Mouse (Mus musculus): ENCODE results near the gene Mif.

GRCm38 (mm10) chr10:75834250-75834649 is 25.8 kb downstream of the Mif start:
- TF ChIP-seq CTCF (IDR thresholded peaks at IDR 0.05; ENCODE audit: extremely low read depth, insufficient read length, insufficient replicate concordance, low read depth, low read length) (no peak), POLR2A (IDR thresholded peaks at IDR 0.05; ENCODE audit: low read depth, low read length) (peak; percentile 87)
